8 mouse cellular contexts compared by ENCODE assay signal in the genomic region with DNA sequence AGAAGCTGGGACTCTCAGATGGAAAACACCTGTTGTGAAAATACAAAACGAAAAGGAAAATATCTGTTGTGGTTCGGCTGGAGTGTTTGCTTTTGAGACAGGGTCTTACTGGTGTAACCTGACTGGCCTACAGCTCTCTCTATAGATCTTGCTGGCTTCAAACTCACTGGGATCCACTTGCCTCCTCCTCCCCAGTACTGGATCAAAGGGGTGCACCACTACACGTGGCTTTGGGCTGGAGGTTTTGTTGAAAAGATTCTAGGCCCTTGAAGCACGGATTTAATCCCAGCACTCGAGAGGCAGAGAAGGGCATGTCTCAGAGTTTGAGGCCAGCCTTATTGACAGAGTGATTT. TPM values are rescaled to one million over a fixed set of nuclear protein-coding genes. Genes with fewer than 3 reads are reported as not detected.
DNase-seq lines count a peak whose midpoint lies in the region; ATAC-seq and TF ChIP-seq lines count a peak whose summit lies in the region.

No protein-coding gene starts in this region.

- peaks cover 7 to 27% of the 10 kb centered on the region in 2 experiments for H3K4me1 ChIP-seq in CH12.LX (ENCODE audit: control insufficient read depth in 1 of 2, insufficient read depth in 2 of 2)
- peaks cover 10% of the 10 kb centered on the region for H3K4me1 ChIP-seq in forebrain, embryonic 14.5 days (ENCODE audit: control insufficient read depth, insufficient read depth, low read length)
- H3K4me1 ChIP-seq in liver, embryonic 14.5 days (replicated peaks; ENCODE audit: control insufficient read depth in 2 of 2, insufficient read depth in 2 of 2, low read length in 1 of 2), result peaks cover 11 to 15% of the 10 kb centered on the region in 2 experiments

- in situ Hi-C loops in CH12.LX (cut with MboI; ENCODE audit: low pct_ligation_motif_present, low pct_unique_long_range_greater_than_20kb, low sequenced_read_pairs), result no loop called here

- peak; percentile 56 for ATAC-seq in forebrain, embryonic 14.5 days
- ATAC-seq in liver, embryonic 14.5 days (ENCODE audit: insufficient read depth), result peak; percentile 14; the same call in 1 of the 2 replicates

- no peaks in the 10 kb centered on the region for H3K9me3 ChIP-seq in CH12.LX (replicated peaks; ENCODE audit: low read length)
- no peaks in the 10 kb centered on the region for H3K9me3 ChIP-seq in forebrain, embryonic 14.5 days (replicated peaks; ENCODE audit: control insufficient read depth, low read length)
- H3K9me3 ChIP-seq in liver, embryonic 14.5 days (ENCODE audit: control insufficient read depth, low read length), result no peaks in the 10 kb centered on the region

- H3K4me3 ChIP-seq in gastrocnemius, adult 2 months, result peak overlapping the region; percentile 93
- peak overlapping the region in 2 of 3 experiments; percentile 14 to 48 for H3K4me3 ChIP-seq in CH12.LX (replicated peaks in 1 of 3; ENCODE audit: low read depth in 2 of 3, low read length in 2 of 3, poor library complexity in 1 of 3)
- H3K4me3 ChIP-seq in forebrain, embryonic 14.5 days (ENCODE audit: low read depth, low read length), result peak overlapping the region; percentile 53
- H3K4me3 ChIP-seq in liver, embryonic 14.5 days (ENCODE audit: insufficient read depth in 1 of 2, low read depth in 2 of 2, low read length in 2 of 2), result peak overlapping the region; percentile 10 to 77; a peak in 1 of 4 replicates

- H3K27ac ChIP-seq in gastrocnemius, adult 2 months, result peak overlapping the region; percentile 93
- H3K27ac ChIP-seq in CH12.LX (ENCODE audit: insufficient read depth, low read depth), result no peak overlapping the region
- H3K27ac ChIP-seq in forebrain, embryonic 14.5 days (ENCODE audit: low read depth, low read length), result no peak overlapping the region
- H3K27ac ChIP-seq in liver, embryonic 14.5 days, result peak overlapping the region; percentile 53

- no peak for TF ChIP-seq RAD21 in CH12.LX (IDR thresholded peaks at IDR 0.05; ENCODE audit: low read depth, low read length)

- H3K27me3 ChIP-seq in CH12.LX (replicated peaks), result no peaks in the 10 kb centered on the region
- H3K27me3 ChIP-seq in forebrain, embryonic 14.5 days (replicated peaks; ENCODE audit: control insufficient read depth, insufficient read depth, low read length), result no peaks in the 10 kb centered on the region
- no peaks in the 10 kb centered on the region for H3K27me3 ChIP-seq in liver, embryonic 14.5 days (ENCODE audit: control insufficient read depth, insufficient read depth, low read length)

- H3K4me2 ChIP-seq in CH12.LX (ENCODE audit: insufficient read depth, low read depth, poor library complexity, severe bottlenecking), result peak overlapping the region; percentile 44
- H3K4me2 ChIP-seq in forebrain, embryonic 14.5 days (ENCODE audit: low read length), result peak overlapping the region; percentile 81
- H3K4me2 ChIP-seq in liver, embryonic 14.5 days (ENCODE audit: low read depth), result peak overlapping the region; percentile 95

- WGBS in forebrain, embryonic 14.5 days, result under 1% methylated on average over 5 of the region's 5 CpGs
- WGBS in liver, embryonic 14.5 days (ENCODE audit: insufficient replicate concordance), result 18% methylated on average over 5 of the region's 5 CpGs

- H3K79me2 ChIP-seq in CH12.LX (replicated peaks; ENCODE audit: control insufficient read depth, extremely low read depth, insufficient read depth, poor library complexity, severe bottlenecking), result peaks cover 11% of the 10 kb centered on the region; the same call in 1 of the 2 replicates

- no peak for TF ChIP-seq POLR2A in CH12.LX (IDR thresholded peaks at IDR 0.05; ENCODE audit: low read depth, low read length)

- TF ChIP-seq CTCF in gastrocnemius, adult 2 months (IDR thresholded peaks at IDR 0.05), result no peak
- TF ChIP-seq CTCF in CH12.LX (conservative IDR thresholded peaks at IDR 0.05 in 1 of 2, IDR thresholded peaks at IDR 0.05 in 1 of 2; ENCODE audit: low read depth in 2 of 2, low read length in 2 of 2), result no peak
- no peak for TF ChIP-seq CTCF in liver, embryonic 14.5 days (IDR thresholded peaks at IDR 0.05; ENCODE audit: low read depth)

- no peak for DNase-seq in gastrocnemius, adult 2 months
- no peak for DNase-seq in gastrocnemius, adult 8-10 months (ENCODE audit: low spot score in 2 of 2)
- DNase-seq in CH12.LX (ENCODE audit: extremely low read depth), result no peak
- no peak for DNase-seq in forebrain, embryonic 14.5 days (ENCODE audit: low spot score)
- DNase-seq in liver, embryonic 14.5 days (ENCODE audit: low read depth in 3 of 3, low spot score in 3 of 3), result no peak
- DNase-seq in right cerebral cortex, postnatal 25 days, result no peak
- no peak for DNase-seq in adrenal gland, adult 8-10 months
- no peak for DNase-seq in thymus, postnatal 0 days (ENCODE audit: low spot score)

- no peak for TF ChIP-seq EP300 in CH12.LX (IDR thresholded peaks at IDR 0.05; ENCODE audit: low read length)
- no peak for TF ChIP-seq EP300 in liver, embryonic 14.5 days (IDR thresholded peaks at IDR 0.05; ENCODE audit: low read depth)

- peaks cover 9 to 27% of the 10 kb centered on the region in 2 experiments for H3K36me3 ChIP-seq in CH12.LX (replicated peaks in 1 of 2; ENCODE audit: control insufficient read depth in 1 of 2, insufficient read depth in 1 of 2, low read length in 1 of 2)
- peaks cover 11% of the 10 kb centered on the region; the same call in 1 of the 2 replicates for H3K36me3 ChIP-seq in forebrain, embryonic 14.5 days (ENCODE audit: control insufficient read depth, insufficient read depth, low read length)
- no peaks in the 10 kb centered on the region for H3K36me3 ChIP-seq in liver, embryonic 14.5 days (replicated peaks; ENCODE audit: control insufficient read depth, insufficient read depth, low read depth)

- H3K9ac ChIP-seq in CH12.LX (ENCODE audit: insufficient read depth, low read depth), result peak overlapping the region; percentile 11
- H3K9ac ChIP-seq in forebrain, embryonic 14.5 days (ENCODE audit: low read length), result peak overlapping the region; percentile 17; the same call in 1 of the 2 replicates
- no peak overlapping the region; the same call in 1 of the 2 replicates for H3K9ac ChIP-seq in liver, embryonic 14.5 days (replicated peaks)

- intact Hi-C loops in gastrocnemius, adult 2 months (cut with DNase I), result loop anchor here (5.0 kb wide), 1 partner anchor 36 kb away; a partner anchor contains a TSS

- dilution Hi-C loops in CH12.LX (cut with MboI; ENCODE audit: extremely low pct_ligation_motif_present, extremely low pct_unique_long_range_greater_than_20kb, low sequenced_read_pairs), result no loop called here

RNA-seq across cellular contexts. Expression of a gene that starts 10.6 kb away (rescaled TPM):
- total RNA-seq in gastrocnemius, adult 2 months (2021), result 10 to 100 TPM; 53.6 to 56.3 TPM
- 10 to 100 TPM; 52.6 to 67.2 (median 59.1) TPM for total RNA-seq in gastrocnemius, adult 8-10 months (2022)
- total RNA-seq in CH12.LX (2012; rRNA removed), result 14.1 and 15.6 TPM in 2 replicates
- 4.3 and 4.8 TPM in 2 replicates for total RNA-seq in CH12.LX (2014; rRNA removed)
- 22.7 TPM in 2 replicates for polyA plus RNA-seq in CH12.LX (2012; ENCODE audit: insufficient read length, low read depth)
- polyA plus RNA-seq in forebrain, embryonic 14.5 days (2014; fragmentation: Nextera tagmentation; extraction: Ambion mirVana), result 8.0 and 12.2 TPM in 2 replicates
- 4.3 and 5.7 TPM in 2 replicates for polyA plus RNA-seq in liver, embryonic 14.5 days (2012; rRNA removed)
- 3.9 and 4.3 TPM in 2 replicates for polyA plus RNA-seq in liver, embryonic 14.5 days (2014; fragmentation: Nextera tagmentation; extraction: Ambion mirVana)
- 100 to 1,000 TPM in 1 of 4 experiments, 10 to 100 TPM in 3; 61.7 to 114 (median 71.8) TPM for total RNA-seq in adrenal gland, adult 8-10 months (2022)
- 9.4 and 15.6 TPM in 2 replicates for polyA plus RNA-seq in thymus, postnatal 0 days (2015; fragmentation: Nextera tagmentation; extraction: Ambion mirVana)

RNA-seq across cellular contexts. Expression of a gene that starts 12.7 kb away (rescaled TPM):
- 1 to 10 TPM in 1 of 2 experiments, under 1 TPM in 1; 0.92 to 2.2 TPM for total RNA-seq in gastrocnemius, adult 2 months (2021)
- 1 to 10 TPM; 1.4 to 2.9 (median 2.0) TPM for total RNA-seq in gastrocnemius, adult 8-10 months (2022)
- total RNA-seq in CH12.LX (2012; rRNA removed) (11.1 and 13.9 TPM in 2 replicates), CH12.LX (2014; rRNA removed) (17.6 and 23.2 TPM in 2 replicates)
- 23.3 and 25.1 TPM in 2 replicates for polyA plus RNA-seq in CH12.LX (2012; ENCODE audit: insufficient read length, low read depth)
- 30.3 and 33.5 TPM in 2 replicates for polyA plus RNA-seq in forebrain, embryonic 14.5 days (2014; fragmentation: Nextera tagmentation; extraction: Ambion mirVana)
- polyA plus RNA-seq in liver, embryonic 14.5 days (2012; rRNA removed), result 2.3 and 2.5 TPM in 2 replicates
- polyA plus RNA-seq in liver, embryonic 14.5 days (2014; fragmentation: Nextera tagmentation; extraction: Ambion mirVana), result 2.9 and 3.2 TPM in 2 replicates
- 1 to 10 TPM; 2.8 to 7.2 (median 4.2) TPM for total RNA-seq in adrenal gland, adult 8-10 months (2022)
- 10.3 and 10.8 TPM in 2 replicates for polyA plus RNA-seq in thymus, postnatal 0 days (2015; fragmentation: Nextera tagmentation; extraction: Ambion mirVana)

RNA-seq across cellular contexts. Expression of a gene that starts 16.7 kb away (rescaled TPM):
- total RNA-seq in gastrocnemius, adult 2 months (2021), result under 1 TPM; 0.81 to 0.82 TPM
- total RNA-seq in gastrocnemius, adult 8-10 months (2022), result 1 to 10 TPM in 1 of 4 experiments, under 1 TPM in 3; 0.19 to 1.0 (median 0.49) TPM
- total RNA-seq in CH12.LX (2012; rRNA removed) (not detected in 2 replicates), CH12.LX (2014; rRNA removed) (not detected in 2 replicates)
- not detected in 2 replicates for polyA plus RNA-seq in CH12.LX (2012; ENCODE audit: insufficient read length, low read depth)
- 0.18 and 0.36 TPM in 2 replicates for polyA plus RNA-seq in forebrain, embryonic 14.5 days (2014; fragmentation: Nextera tagmentation; extraction: Ambion mirVana)
- polyA plus RNA-seq in liver, embryonic 14.5 days (2012; rRNA removed), result 0.04 and 0.08 TPM in 2 replicates
- polyA plus RNA-seq in liver, embryonic 14.5 days (2014; fragmentation: Nextera tagmentation; extraction: Ambion mirVana), result 0.09 TPM in 1 of 2 replicates, not detected in the other
- 1 to 10 TPM; 1.8 to 3.8 (median 2.1) TPM for total RNA-seq in adrenal gland, adult 8-10 months (2022)
- polyA plus RNA-seq in thymus, postnatal 0 days (2015; fragmentation: Nextera tagmentation; extraction: Ambion mirVana), result 0.78 and 0.85 TPM in 2 replicates

RNA-seq across cellular contexts. Expression of a gene that starts 36.4 kb away (rescaled TPM):
- total RNA-seq in gastrocnemius, adult 2 months (2021), result 1 to 10 TPM; 5.2 to 6.9 TPM
- 1 to 10 TPM; 3.7 to 5.0 (median 4.2) TPM for total RNA-seq in gastrocnemius, adult 8-10 months (2022)
- 19.7 and 23.4 TPM in 2 replicates for total RNA-seq in CH12.LX (2012; rRNA removed)
- 27.5 and 30.4 TPM in 2 replicates for total RNA-seq in CH12.LX (2014; rRNA removed)
- 22.4 and 27.9 TPM in 2 replicates for polyA plus RNA-seq in CH12.LX (2012; ENCODE audit: insufficient read length, low read depth)
- 10.9 TPM in 2 replicates for polyA plus RNA-seq in forebrain, embryonic 14.5 days (2014; fragmentation: Nextera tagmentation; extraction: Ambion mirVana)
- polyA plus RNA-seq in liver, embryonic 14.5 days (2012; rRNA removed), result 4.5 and 7.1 TPM in 2 replicates
- polyA plus RNA-seq in liver, embryonic 14.5 days (2014; fragmentation: Nextera tagmentation; extraction: Ambion mirVana), result 0.34 and 0.70 TPM in 2 replicates
- 10 to 100 TPM; 12.3 to 33.2 (median 27.8) TPM for total RNA-seq in adrenal gland, adult 8-10 months (2022)
- 27.8 and 31.9 TPM in 2 replicates for polyA plus RNA-seq in thymus, postnatal 0 days (2015; fragmentation: Nextera tagmentation; extraction: Ambion mirVana)

RNA-seq across cellular contexts. Expression of a gene that starts 50.3 kb away (rescaled TPM):
- 10 to 100 TPM; 49.0 to 59.5 TPM for total RNA-seq in gastrocnemius, adult 2 months (2021)
- total RNA-seq in gastrocnemius, adult 8-10 months (2022), result 10 to 100 TPM; 43.8 to 55.0 (median 46.9) TPM
- total RNA-seq in CH12.LX (2012; rRNA removed), result 49.4 and 63.2 TPM in 2 replicates
- total RNA-seq in CH12.LX (2014; rRNA removed), result 87.5 and 89.4 TPM in 2 replicates
- 66.1 and 73.2 TPM in 2 replicates for polyA plus RNA-seq in CH12.LX (2012; ENCODE audit: insufficient read length, low read depth)
- polyA plus RNA-seq in forebrain, embryonic 14.5 days (2014; fragmentation: Nextera tagmentation; extraction: Ambion mirVana), result 82.1 and 87.3 TPM in 2 replicates
- polyA plus RNA-seq in liver, embryonic 14.5 days (2012; rRNA removed), result 77.4 and 83.3 TPM in 2 replicates
- polyA plus RNA-seq in liver, embryonic 14.5 days (2014; fragmentation: Nextera tagmentation; extraction: Ambion mirVana), result 78.3 and 85.3 TPM in 2 replicates
- total RNA-seq in adrenal gland, adult 8-10 months (2022), result 10 to 100 TPM; 76.0 to 83.8 (median 79.2) TPM
- 103 and 107 TPM in 2 replicates for polyA plus RNA-seq in thymus, postnatal 0 days (2015; fragmentation: Nextera tagmentation; extraction: Ambion mirVana)

Comparison
In these comparisons a context has a peak if more than half of its experiments do, and no peak if none do; other contexts are left out.
1. H3K27ac ChIP-seq: peak in gastrocnemius, adult 2 months (single experiment) and liver, embryonic 14.5 days (single experiment); none in CH12.LX (single experiment) and forebrain, embryonic 14.5 days (single experiment).
2. H3K4me3 ChIP-seq: peak in every context shown above with its lines; median percentile 93 in gastrocnemius, adult 2 months; 53 in forebrain, embryonic 14.5 days; 44 in liver, embryonic 14.5 days; 31 in CH12.LX.
3. H3K4me2 ChIP-seq: peak in every context shown above with its lines; median percentile 95 in liver, embryonic 14.5 days; 81 in forebrain, embryonic 14.5 days; 44 in CH12.LX.